Mouse (Mus musculus) forebrain, embryonic 16.5 days (tissue): ENCODE measurements around the gene Olfr1395. TPM values are rescaled to one million over a fixed set of nuclear protein-coding genes. Genes with fewer than 3 reads are reported as not detected.
A peak's percentile ranks its signal among the peaks of the same experiment; 100 is the strongest.

Experiments used
- ATAC-seq: fragments of 200-750 bp; cut with Nextera tagmentation; 2 replicates; pipeline ENCODE4 v1.8.0; 2017; ENCODE audit warnings: mild to moderate bottlenecking, moderate library complexity
- H3K27ac ChIP-seq: fragments of 300-500 bp; sonication (generic); 2 replicates; pipeline ENCODE4 v1.5.1; 2014; ENCODE audit warnings: low read length, control low read depth
- H3K27me3 ChIP-seq: fragments of 300-500 bp; sonication (generic); replicated peaks from 2 replicates; pipeline ENCODE4 v1.6.1; 2014; ENCODE audit warnings: low read length; ENCODE audit not compliant: control insufficient read depth, insufficient read depth
- H3K36me3 ChIP-seq: fragments of 300-500 bp; sonication (generic); 2 replicates; pipeline ENCODE4 v1.6.1; 2014; ENCODE audit not compliant: control insufficient read depth, insufficient read depth
- H3K4me1 ChIP-seq: fragments of 300-500 bp; sonication (generic); replicated peaks from 2 replicates; pipeline ENCODE4 v1.6.1; 2014; ENCODE audit warnings: low read length; ENCODE audit not compliant: control insufficient read depth, insufficient read depth
- H3K4me2 ChIP-seq: fragments of 300-500 bp; sonication (generic); 2 replicates; pipeline ENCODE4 v1.6.1; 2014; ENCODE audit warnings: mild to moderate bottlenecking, low read length, control low read depth
- H3K4me3 ChIP-seq: fragments of 300-500 bp; sonication (generic); replicated peaks from 2 replicates; pipeline ENCODE4 v1.5.1; 2014; ENCODE audit warnings: mild to moderate bottlenecking, low read length, control low read depth
- H3K9ac ChIP-seq: fragments of 300-500 bp; sonication (generic); replicated peaks from 2 replicates; pipeline ENCODE4 v1.6.1; 2014; ENCODE audit warnings: low read depth, low read length, control low read depth
- H3K9me3 ChIP-seq: fragments of 300-500 bp; sonication (generic); 2 replicates; pipeline ENCODE4 v1.6.1; 2016; ENCODE audit warnings: low read length; ENCODE audit not compliant: control insufficient read depth
- WGBS: fragments of 180-500 bp; shearing (Covaris S2); extraction: QIAGEN DNeasy Blood & Tissue Kit; methylation state at CpG from one replicate; pipeline ENCODE4 v1.1.7; 2014; 5-methylcytosine and 5-hydroxymethylcytosine counted together
- polyA plus RNA-seq: library from polyadenylated mRNA; unstranded; fragments of >200 nt; fragmentation: Nextera tagmentation; extraction: Ambion mirVana; gene quantifications from 2 replicates; pipeline ENCODE4 v1.2.1, GENCODE M21; 2015

Gene Olfr1395
- not detected in 2 replicates for polyA plus RNA-seq

- Histone ChIP-seq H3K4me3 (no peak within 1 kb of the TSS), H3K9me3 (no peaks in the 10 kb centered on the region), H3K36me3 (no peaks in the 10 kb centered on the region), H3K27me3 (no peaks in the 10 kb centered on the region), H3K9ac (no peak within 1 kb of the TSS), H3K4me2 (no peak within 1 kb of the TSS), H3K27ac (no peak within 1 kb of the TSS), H3K4me1 (no peaks in the 10 kb centered on the region)
- 95% methylated on average over 6 of the region's 6 CpGs for WGBS
- ATAC-seq = no peak
Measured at GRCm38 (mm10) chr11:49141974-49142373, at the start of gene Olfr1395. Gene Olfr1395 (plus strand): TSS chr11:49142274.

- H3K27me3 ChIP-seq = no peaks in the 10 kb centered on the region
- no peak overlapping the region for H3K9ac ChIP-seq
- H3K4me3 ChIP-seq = no peak overlapping the region
- 91% methylated on average over 2 of the region's 2 CpGs for WGBS
- H3K9me3 ChIP-seq = no peaks in the 10 kb centered on the region
- H3K36me3 ChIP-seq = no peaks in the 10 kb centered on the region
- no peak overlapping the region for H3K27ac ChIP-seq
- no peaks in the 10 kb centered on the region for H3K4me1 ChIP-seq
- no peak for ATAC-seq
- no peak overlapping the region for H3K4me2 ChIP-seq
Measured at GRCm38 (mm10) chr11:49092786-49093185, 49.3 kb upstream of the Olfr1395 start.

- no peak for ATAC-seq
- no peak overlapping the region for H3K4me2 ChIP-seq
- no peaks in the 10 kb centered on the region for H3K36me3 ChIP-seq
- no peaks in the 10 kb centered on the region for H3K4me1 ChIP-seq
- H3K9ac ChIP-seq = no peak overlapping the region
- no peaks in the 10 kb centered on the region for H3K27me3 ChIP-seq
- H3K4me3 ChIP-seq = no peak overlapping the region
- H3K27ac ChIP-seq = no peak overlapping the region
- WGBS = 90% methylated on average over 6 of the region's 6 CpGs
- no peaks in the 10 kb centered on the region for H3K9me3 ChIP-seq
Measured at GRCm38 (mm10) chr11:49093861-49094660, 48.0 kb upstream of the Olfr1395 start.

GRCm38 (mm10) chr11:49095367-49095766, 46.7 kb upstream of the Olfr1395 start:
- no peaks in the 10 kb centered on the region for H3K9me3 ChIP-seq
- H3K4me2 ChIP-seq = no peak overlapping the region
- H3K9ac ChIP-seq = no peak overlapping the region
- no peak overlapping the region for H3K27ac ChIP-seq
- no peaks in the 10 kb centered on the region for H3K27me3 ChIP-seq
- no peak for ATAC-seq
- no peak overlapping the region for H3K4me3 ChIP-seq
- WGBS = 67% methylated on average over 4 of the region's 4 CpGs
- no peaks in the 10 kb centered on the region for H3K36me3 ChIP-seq
- H3K4me1 ChIP-seq = no peaks in the 10 kb centered on the region

GRCm38 (mm10) chr11:49100409-49100808, 41.7 kb upstream of the Olfr1395 start:
- 87% methylated on average over 3 of the region's 3 CpGs for WGBS
- no peak overlapping the region for H3K4me2 ChIP-seq
- H3K27me3 ChIP-seq = no peaks in the 10 kb centered on the region
- no peaks in the 10 kb centered on the region for H3K9me3 ChIP-seq
- no peaks in the 10 kb centered on the region for H3K36me3 ChIP-seq
- ATAC-seq = no peak
- H3K4me3 ChIP-seq = no peak overlapping the region
- H3K4me1 ChIP-seq = no peaks in the 10 kb centered on the region
- no peak overlapping the region for H3K9ac ChIP-seq
- no peak overlapping the region for H3K27ac ChIP-seq

- WGBS = 60% methylated on average over 5 of the region's 5 CpGs
- Histone ChIP-seq H3K27ac (no peak overlapping the region), H3K4me1 (no peaks in the 10 kb centered on the region), H3K36me3 (no peaks in the 10 kb centered on the region), H3K4me3 (no peak overlapping the region), H3K9ac (no peak overlapping the region), H3K4me2 (no peak overlapping the region), H3K27me3 (no peaks in the 10 kb centered on the region), H3K9me3 (no peaks in the 10 kb centered on the region)
- ATAC-seq = no peak
Measured at GRCm38 (mm10) chr11:49101500-49101899, 40.6 kb upstream of the Olfr1395 start.

GRCm38 (mm10) chr11:49103047-49103693, 38.9 kb upstream of the Olfr1395 start:
- Histone ChIP-seq H3K4me1 (no peaks in the 10 kb centered on the region), H3K27ac (no peak overlapping the region), H3K36me3 (no peaks in the 10 kb centered on the region), H3K4me3 (no peak overlapping the region), H3K4me2 (no peak overlapping the region), H3K9me3 (no peaks in the 10 kb centered on the region), H3K9ac (no peak overlapping the region), H3K27me3 (no peaks in the 10 kb centered on the region)
- ATAC-seq = peak; percentile 88
- 14% methylated on average over 8 of the region's 8 CpGs for WGBS

GRCm38 (mm10) chr11:49105752-49106151, 36.3 kb upstream of the Olfr1395 start:
- no peaks in the 10 kb centered on the region for H3K36me3 ChIP-seq
- 50% methylated on average over 1 of the region's 1 CpGs for WGBS
- ATAC-seq = no peak

GRCm38 (mm10) chr11:49107650-49108537, 34.2 kb upstream of the Olfr1395 start:
- ATAC-seq = no peak
- Histone ChIP-seq H3K4me3 (no peak overlapping the region), H3K4me2 (no peak overlapping the region), H3K9ac (no peak overlapping the region), H3K36me3 (no peaks in the 10 kb centered on the region), H3K27ac (no peak overlapping the region), H3K4me1 (no peaks in the 10 kb centered on the region), H3K27me3 (no peaks in the 10 kb centered on the region), H3K9me3 (no peaks in the 10 kb centered on the region)
- WGBS = 65% methylated on average over 10 of the region's 10 CpGs

More at GRCm38 (mm10) chr11:49105752-49106151, 36.3 kb upstream of the Olfr1395 start:
- Histone ChIP-seq H3K4me3 (no peak overlapping the region), H3K4me2 (no peak overlapping the region), H3K27me3 (no peaks in the 10 kb centered on the region), H3K27ac (no peak overlapping the region), H3K9me3 (no peaks in the 10 kb centered on the region), H3K4me1 (no peaks in the 10 kb centered on the region), H3K9ac (no peak overlapping the region)
